Mouse (Mus musculus): Measurements from ENCODE around the gene Gmfg. TPM values are rescaled to one million over a fixed set of nuclear protein-coding genes. Genes with fewer than 3 reads are reported as not detected.

Gene Gmfg
- polyA plus RNA-seq, 1 experiment from 2014 or later = 5.2 TPM

DNA sequence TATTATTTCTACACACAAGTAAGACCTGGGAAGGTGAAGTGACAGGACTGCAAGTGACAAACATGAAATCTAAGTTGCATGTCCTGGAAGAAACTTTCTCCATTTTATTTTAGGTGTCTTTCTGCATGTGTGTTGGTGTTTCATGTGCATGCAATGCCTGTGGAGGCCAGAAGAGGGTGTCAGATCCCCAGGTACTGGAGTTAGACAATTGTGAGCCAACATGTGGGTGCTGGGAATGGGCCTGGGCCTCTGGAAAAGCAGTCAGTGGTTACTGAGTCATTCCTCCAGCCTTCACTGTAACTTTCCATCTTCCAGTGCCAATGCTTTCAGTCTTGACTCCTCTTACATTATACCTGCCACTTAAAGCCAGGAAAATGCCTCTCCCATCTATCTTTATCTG, 19.9 kb upstream of the Gmfg start:
- Histone ChIP-seq H3K27me3 (no peaks in the 10 kb centered on the region), H3K4me1 (replicated peaks) (peaks cover 5% of the 10 kb centered on the region; the same call in 1 of the 2 replicates), H3K9ac (no peak overlapping the region), H3K4me2 (no peak overlapping the region), H3K27ac (no peak overlapping the region), H3K9me3 (no peaks in the 10 kb centered on the region), H3K4me3 (no peak overlapping the region), H3K36me3 (peaks cover 87% of the 10 kb centered on the region)
- ATAC-seq (ENCODE audit: low FRiP score) = no peak

DNA sequence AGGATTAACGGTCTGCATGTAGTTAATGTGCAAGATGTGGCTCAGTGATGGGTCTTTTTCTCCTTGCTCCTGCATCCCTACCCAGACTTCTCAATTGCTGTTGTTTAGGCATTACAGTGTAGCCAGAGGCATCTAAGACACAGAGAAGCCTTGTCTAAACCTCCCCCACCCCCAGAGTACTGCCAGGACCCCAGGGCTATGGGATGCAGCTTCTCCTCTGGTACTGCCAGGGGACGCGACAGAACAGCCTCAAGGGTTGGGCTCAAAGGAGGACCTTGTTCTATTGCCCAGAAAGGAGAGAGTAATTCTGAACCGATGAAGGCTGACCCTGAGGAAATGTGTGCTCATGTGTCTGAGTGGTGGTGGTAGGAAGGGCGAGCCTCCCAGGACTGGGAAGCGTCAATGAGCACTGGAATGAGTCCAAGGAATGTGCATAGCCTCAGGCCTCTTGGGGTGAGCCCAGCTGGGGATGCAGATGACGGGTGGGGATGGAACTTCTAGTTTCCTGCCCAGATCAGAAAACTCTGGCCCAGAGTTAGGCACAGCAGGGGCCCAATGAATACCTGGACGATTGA, 19.1 kb upstream of the Gmfg start:
- WGBS = 81% methylated on average over 8 of the region's 8 CpGs
- Histone ChIP-seq H3K4me3 (no peak overlapping the region), H3K27me3 (no peaks in the 10 kb centered on the region), H3K9me3 (no peaks in the 10 kb centered on the region), H3K4me2 (no peak overlapping the region), H3K36me3 (peaks cover 87% of the 10 kb centered on the region), H3K4me1 (replicated peaks) (peaks cover 5% of the 10 kb centered on the region; the same call in 1 of the 2 replicates), H3K27ac (no peak overlapping the region), H3K9ac (no peak overlapping the region)
- ATAC-seq (ENCODE audit: low FRiP score) = no peak

- Histone ChIP-seq H3K27ac (no peak overlapping the region), H3K4me3 (no peak overlapping the region), H3K9me3 (no peaks in the 10 kb centered on the region), H3K9ac (no peak overlapping the region), H3K36me3 (peaks cover 81% of the 10 kb centered on the region), H3K4me2 (no peak overlapping the region), H3K4me1 (replicated peaks) (peaks cover 5% of the 10 kb centered on the region; the same call in 1 of the 2 replicates), H3K27me3 (no peaks in the 10 kb centered on the region)
- ATAC-seq (ENCODE audit: low FRiP score) = no peak
- 100% methylated on average over 2 of the region's 2 CpGs for WGBS
These were observed 17.8 kb upstream of the Gmfg start for GRCm38 (mm10) chr7:28419416-28419815.

- Histone ChIP-seq H3K27ac (no peak overlapping the region), H3K9me3 (no peaks in the 10 kb centered on the region), H3K4me2 (no peak overlapping the region), H3K4me1 (replicated peaks) (peaks cover 8% of the 10 kb centered on the region; the same call in 1 of the 2 replicates), H3K9ac (no peak overlapping the region), H3K36me3 (peaks cover 61% of the 10 kb centered on the region), H3K27me3 (no peaks in the 10 kb centered on the region), H3K4me3 (no peak overlapping the region)
- 88% methylated on average over 1 of the region's 1 CpGs for WGBS
- ATAC-seq (ENCODE audit: low FRiP score) = no peak
These were observed 14.2 kb upstream of the Gmfg start for GRCm38 (mm10) chr7:28423018-28423417.

GRCm38 (mm10) chr7:28427738-28428137, 9.5 kb upstream of the Gmfg start:
- Histone ChIP-seq H3K9ac (no peak overlapping the region), H3K4me3 (no peak overlapping the region), H3K27me3 (no peaks in the 10 kb centered on the region), H3K9me3 (no peaks in the 10 kb centered on the region), H3K27ac (no peak overlapping the region), H3K4me1 (replicated peaks) (peaks cover 17% of the 10 kb centered on the region), H3K4me2 (no peak overlapping the region), H3K36me3 (peaks cover 20% of the 10 kb centered on the region)
- ATAC-seq (ENCODE audit: low FRiP score) = no peak

- Histone ChIP-seq H3K27ac (no peak overlapping the region), H3K4me2 (no peak overlapping the region), H3K36me3 (peaks cover 13% of the 10 kb centered on the region), H3K4me1 (replicated peaks) (peaks cover 45% of the 10 kb centered on the region), H3K9ac (no peak overlapping the region), H3K27me3 (no peaks in the 10 kb centered on the region), H3K9me3 (no peaks in the 10 kb centered on the region), H3K4me3 (no peak overlapping the region)
- WGBS = 65% methylated on average over 1 of the region's 1 CpGs
- ATAC-seq (ENCODE audit: low FRiP score) = no peak
These were observed 6.7 kb upstream of the Gmfg start for GRCm38 (mm10) chr7:28430512-28430911.

DNA sequence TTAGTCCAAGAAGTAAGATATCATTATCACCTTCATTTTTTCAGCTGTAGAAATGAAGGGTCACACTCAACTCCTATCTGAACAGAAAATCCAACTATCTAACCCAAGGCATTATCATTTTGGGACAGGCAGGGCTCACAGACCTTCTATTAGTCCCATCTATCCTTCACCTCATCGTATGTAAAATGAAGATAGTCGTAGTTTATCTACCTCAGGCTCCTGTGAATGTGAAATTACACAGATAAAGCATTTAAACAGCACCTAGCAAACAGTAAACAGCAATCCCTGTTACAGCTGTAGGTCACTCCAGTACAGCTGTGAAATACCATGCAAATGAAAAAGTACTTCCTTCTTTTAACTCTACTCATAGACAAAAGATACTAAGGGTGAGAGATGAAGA, 5.0 kb upstream of the Gmfg start:
- Histone ChIP-seq H3K27me3 (no peaks in the 10 kb centered on the region), H3K9me3 (no peaks in the 10 kb centered on the region), H3K27ac (no peak overlapping the region), H3K4me1 (replicated peaks) (peaks cover 51% of the 10 kb centered on the region), H3K4me3 (no peak overlapping the region), H3K9ac (no peak overlapping the region), H3K4me2 (no peak overlapping the region), H3K36me3 (peaks cover 13% of the 10 kb centered on the region)
- ATAC-seq (ENCODE audit: low FRiP score) = no peak
- WGBS = 95% methylated on average over 2 of the region's 2 CpGs

DNA sequence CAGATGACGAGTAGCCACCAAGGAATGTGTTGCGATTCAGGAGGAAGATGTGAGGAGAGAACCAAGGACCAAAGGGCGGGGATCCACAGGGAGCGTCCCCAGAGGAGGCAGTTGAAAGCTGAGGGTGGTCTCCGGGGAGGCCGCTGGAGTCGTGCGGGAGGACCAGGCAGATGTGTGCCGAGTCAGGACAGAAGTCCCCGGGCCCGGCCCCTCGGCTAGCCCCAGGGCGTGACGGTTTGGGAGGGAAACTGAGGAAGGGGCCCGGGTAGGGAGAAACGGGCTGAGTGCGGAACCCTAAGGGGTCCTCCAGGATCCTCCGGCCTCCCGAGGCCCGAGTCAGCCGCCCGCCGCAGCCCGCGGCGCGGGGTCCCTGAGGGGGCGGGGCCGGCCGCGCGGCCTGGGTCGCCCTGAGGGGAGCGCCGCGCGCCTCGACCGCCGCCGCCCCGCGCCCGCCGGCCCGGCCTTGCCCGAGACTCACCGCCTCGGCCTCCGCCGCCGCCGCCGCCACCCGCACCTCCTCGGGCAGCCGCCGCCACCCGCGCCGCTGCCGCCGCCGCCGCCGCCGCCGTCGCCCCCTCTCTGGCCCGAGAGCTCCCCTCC, 1.5 kb upstream of the Gmfg start:
- Histone ChIP-seq H3K27me3 (no peaks in the 10 kb centered on the region), H3K36me3 (peaks cover 9% of the 10 kb centered on the region; the same call in 1 of the 2 replicates), H3K4me3 (peak overlapping the region; percentile 94), H3K9me3 (no peaks in the 10 kb centered on the region), H3K4me1 (replicated peaks) (peaks cover 50% of the 10 kb centered on the region), H3K27ac (peak overlapping the region; percentile 73), H3K4me2 (peak overlapping the region; percentile 88), H3K9ac (peak overlapping the region; percentile 99)
- under 1% methylated on average over 26 of the region's 70 CpGs for WGBS
- peak; percentile 37 for ATAC-seq (ENCODE audit: low FRiP score)

GRCm38 (mm10) chr7:28436271-28436904, 859 bp upstream of the Gmfg start:
- H3K9ac ChIP-seq = peak overlapping the region; percentile 99
- peak overlapping the region; percentile 94 for H3K4me3 ChIP-seq
- under 1% methylated on average over 44 of the region's 64 CpGs for WGBS
- no peaks in the 10 kb centered on the region for H3K9me3 ChIP-seq
- peaks cover 49% of the 10 kb centered on the region for H3K4me1 ChIP-seq (replicated peaks)
- no peaks in the 10 kb centered on the region for H3K27me3 ChIP-seq
- H3K27ac ChIP-seq = peak overlapping the region; percentile 83
- H3K36me3 ChIP-seq = peaks cover 9% of the 10 kb centered on the region; the same call in 1 of the 2 replicates
- peak; percentile 99 for ATAC-seq (ENCODE audit: low FRiP score)
- H3K4me2 ChIP-seq = peak overlapping the region; percentile 61

GRCm38 (mm10) chr7:28437964-28438363, 717 bp downstream of the Gmfg start:
- H3K27ac ChIP-seq = no peak overlapping the region
- no peak overlapping the region for H3K4me2 ChIP-seq
- peaks cover 34% of the 10 kb centered on the region for H3K4me1 ChIP-seq (replicated peaks)
- peaks cover 4% of the 10 kb centered on the region; the same call in 1 of the 2 replicates for H3K36me3 ChIP-seq
- H3K9ac ChIP-seq = no peak overlapping the region
- no peak for ATAC-seq (ENCODE audit: low FRiP score)
- no peak overlapping the region for H3K4me3 ChIP-seq
- no peaks in the 10 kb centered on the region for H3K9me3 ChIP-seq
- no peaks in the 10 kb centered on the region for H3K27me3 ChIP-seq

DNA sequence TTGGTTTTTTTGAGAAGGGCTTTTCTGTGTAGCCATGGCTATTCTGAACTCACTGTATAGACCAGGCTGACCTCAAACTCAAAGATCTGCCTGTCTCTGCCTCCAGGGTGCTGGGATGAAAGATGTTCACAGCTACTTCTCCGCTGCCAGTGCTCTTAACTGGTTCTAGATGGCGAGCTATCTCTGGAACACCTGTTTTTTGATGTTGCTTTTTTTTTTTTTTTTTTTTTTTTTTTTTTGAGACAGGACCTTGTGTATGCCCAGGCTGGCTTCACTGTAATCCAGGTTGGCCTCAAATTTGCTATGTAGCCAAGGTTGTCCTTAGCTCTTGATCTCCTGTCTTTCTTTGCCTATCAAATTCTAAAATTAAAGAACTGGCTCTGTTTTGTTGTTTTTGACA, 1.5 kb downstream of the Gmfg start:
- no peaks in the 10 kb centered on the region for H3K36me3 ChIP-seq
- H3K4me2 ChIP-seq = no peak overlapping the region
- H3K27me3 ChIP-seq = no peaks in the 10 kb centered on the region
- no peak overlapping the region for H3K4me3 ChIP-seq
- peaks cover 26% of the 10 kb centered on the region for H3K4me1 ChIP-seq (replicated peaks)
- H3K9me3 ChIP-seq = no peaks in the 10 kb centered on the region
- H3K9ac ChIP-seq = no peak overlapping the region
- no peak for ATAC-seq (ENCODE audit: low FRiP score)
- no peak overlapping the region for H3K27ac ChIP-seq
- 85% methylated on average over 2 of the region's 2 CpGs for WGBS

DNA sequence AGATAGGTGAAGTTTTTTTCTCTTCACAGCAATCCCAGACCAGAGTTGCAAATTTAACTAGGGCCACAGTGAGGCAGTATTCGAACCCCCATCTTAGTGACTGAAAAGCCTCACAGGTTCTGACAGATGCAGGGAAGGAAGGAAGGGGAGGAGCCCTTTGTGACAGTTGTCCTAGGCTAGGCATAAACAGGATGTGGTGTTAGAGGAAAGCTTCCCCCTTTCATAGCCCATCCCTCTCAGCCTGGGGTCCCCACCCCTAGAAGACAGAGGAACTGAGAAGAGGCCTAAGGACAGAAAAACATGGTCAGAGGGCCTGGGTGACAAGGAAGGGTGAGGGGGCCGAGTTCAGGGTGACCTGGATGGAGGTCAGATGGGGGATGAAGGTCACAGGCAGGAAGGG, 3.5 kb downstream of the Gmfg start:
- no peaks in the 10 kb centered on the region for H3K36me3 ChIP-seq
- peaks cover 7% of the 10 kb centered on the region for H3K4me1 ChIP-seq (replicated peaks)
- no peaks in the 10 kb centered on the region for H3K9me3 ChIP-seq
- 62% methylated on average over 2 of the region's 2 CpGs for WGBS
- H3K9ac ChIP-seq = no peak overlapping the region
- H3K4me2 ChIP-seq = no peak overlapping the region
- H3K27me3 ChIP-seq = peaks cover 7% of the 10 kb centered on the region
- H3K27ac ChIP-seq = no peak overlapping the region
- ATAC-seq (ENCODE audit: low FRiP score) = no peak
- H3K4me3 ChIP-seq = no peak overlapping the region

Measured in hindbrain, embryonic 13.5 days (tissue).